Mouse (Mus musculus): ENCODE results near the gene Cfap77. TPM values are rescaled to one million over a fixed set of nuclear protein-coding genes. Genes with fewer than 3 reads are reported as not detected.
A peak's percentile ranks its signal among the peaks of the same experiment; 100 is the strongest.
"Not testable (repeated sequence)": the region's sequence is repeated elsewhere in the genome, so short reads cannot be mapped to it uniquely, and the experiment has no call there.

The Cfap77 gene
- polyA plus RNA-seq (2015; fragmentation: Nextera tagmentation; extraction: Ambion mirVana) = 0.70 and 1.1 TPM in 2 replicates

DNA sequence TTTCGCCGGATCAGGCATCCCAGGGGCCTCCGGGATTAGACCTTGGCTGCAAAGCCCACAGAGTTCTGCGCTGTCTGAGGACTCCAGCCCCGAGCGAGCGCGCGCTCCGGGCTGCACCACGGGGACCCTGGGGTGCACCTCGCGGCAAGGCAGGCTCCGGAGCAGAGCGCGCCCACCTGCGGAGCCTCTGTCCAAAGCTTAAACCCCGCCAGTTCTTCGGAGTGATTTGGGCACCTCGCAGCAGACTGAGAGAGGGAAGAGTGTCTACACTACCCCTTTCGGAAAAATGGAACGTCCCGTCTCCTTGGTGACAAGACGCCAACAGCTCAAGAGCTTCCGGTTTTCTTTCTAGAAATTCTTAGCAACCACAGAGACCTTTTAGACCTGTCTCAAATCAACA, at the start of gene Cfap77:
Gene Cfap77, minus strand, starts transcription at position 76 of the 400 bp plus-strand sequence.
- H3K4me1 ChIP-seq (replicated peaks; ENCODE audit: control insufficient read depth, insufficient read depth, low read length) = peaks cover 8% of the 10 kb centered on the region
- ATAC-seq (ENCODE audit: low read depth) = peak; percentile 79
- no peaks in the 10 kb centered on the region for H3K36me3 ChIP-seq (ENCODE audit: control insufficient read depth, insufficient read depth, low read length)
- H3K4me2 ChIP-seq (ENCODE audit: low read depth, low read length) = peak within 1 kb of the TSS; percentile 98
- H3K27ac ChIP-seq (ENCODE audit: low read length) = peak within 1 kb of the TSS; percentile 55; the same call in 1 of the 2 replicates
- peak within 1 kb of the TSS; percentile 79 for H3K9ac ChIP-seq (ENCODE audit: low read length)
- H3K27me3 ChIP-seq (ENCODE audit: control insufficient read depth, insufficient read depth, low read depth, low read length) = no peaks in the 10 kb centered on the region; the same call in 1 of the 2 replicates
- H3K9me3 ChIP-seq (ENCODE audit: control insufficient read depth, low read length) = no peaks in the 10 kb centered on the region
- WGBS = 0% methylated on average over 25 of the region's 25 CpGs
- peak within 1 kb of the TSS; percentile 59 for H3K4me3 ChIP-seq (ENCODE audit: low read length)

DNA sequence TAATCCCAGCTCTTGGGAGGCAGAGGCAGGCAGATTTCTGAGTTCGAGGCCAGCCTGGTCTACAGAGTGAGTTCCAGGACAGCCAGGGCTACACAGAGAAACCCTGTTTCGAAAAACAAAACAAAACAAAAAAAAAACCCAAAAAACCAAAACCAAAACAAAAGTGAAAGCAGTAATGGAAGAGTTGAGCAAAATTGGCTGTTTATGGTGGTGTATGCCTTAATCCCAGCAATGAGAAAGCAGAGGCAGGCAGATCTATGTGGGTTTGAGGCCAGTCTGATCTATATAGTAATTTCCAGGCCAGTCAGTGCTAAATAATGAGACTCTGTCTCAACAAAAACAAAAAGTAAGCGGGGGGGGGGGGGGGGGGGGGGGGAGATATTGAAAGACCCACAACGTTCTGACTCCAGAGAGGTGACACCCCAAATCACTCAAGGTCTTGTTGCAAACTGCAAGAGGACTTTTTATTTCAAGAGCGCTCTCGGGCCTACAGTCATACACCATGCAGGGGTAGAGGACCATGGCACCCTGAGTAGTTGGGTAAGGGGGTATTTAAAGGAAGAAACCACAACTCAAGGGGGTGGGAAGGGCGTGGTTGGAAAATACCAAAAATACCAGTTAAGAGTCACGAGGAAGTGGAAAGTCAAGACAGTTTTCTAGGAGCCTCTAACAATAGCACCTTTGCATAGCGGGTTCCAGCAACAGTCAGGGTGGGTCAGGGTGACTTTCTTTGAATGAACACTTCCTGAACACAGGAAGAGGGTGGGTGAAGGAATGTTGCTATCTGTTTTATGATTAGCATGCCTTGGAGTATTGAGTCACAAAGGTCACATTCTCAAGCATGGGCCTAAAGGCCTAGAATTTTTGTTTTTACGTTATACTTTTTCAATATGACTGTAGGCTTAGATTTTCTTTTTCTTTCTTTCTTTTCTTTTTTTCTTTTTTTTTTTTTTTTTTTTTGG, 47.8 kb upstream of the Cfap77 start:
- not testable (repeated sequence) for H3K4me2 ChIP-seq (ENCODE audit: low read depth, low read length); H3K4me3 ChIP-seq (ENCODE audit: low read length); ATAC-seq (ENCODE audit: low read depth); H3K4me1 ChIP-seq (replicated peaks; ENCODE audit: control insufficient read depth, insufficient read depth, low read length); H3K27me3 ChIP-seq (ENCODE audit: control insufficient read depth, insufficient read depth, low read depth, low read length); H3K9ac ChIP-seq (ENCODE audit: low read length); H3K27ac ChIP-seq (ENCODE audit: low read length); H3K36me3 ChIP-seq (ENCODE audit: control insufficient read depth, insufficient read depth, low read length); H3K9me3 ChIP-seq (ENCODE audit: control insufficient read depth, low read length)
- WGBS = 66% methylated on average over 10 of the region's 10 CpGs

DNA sequence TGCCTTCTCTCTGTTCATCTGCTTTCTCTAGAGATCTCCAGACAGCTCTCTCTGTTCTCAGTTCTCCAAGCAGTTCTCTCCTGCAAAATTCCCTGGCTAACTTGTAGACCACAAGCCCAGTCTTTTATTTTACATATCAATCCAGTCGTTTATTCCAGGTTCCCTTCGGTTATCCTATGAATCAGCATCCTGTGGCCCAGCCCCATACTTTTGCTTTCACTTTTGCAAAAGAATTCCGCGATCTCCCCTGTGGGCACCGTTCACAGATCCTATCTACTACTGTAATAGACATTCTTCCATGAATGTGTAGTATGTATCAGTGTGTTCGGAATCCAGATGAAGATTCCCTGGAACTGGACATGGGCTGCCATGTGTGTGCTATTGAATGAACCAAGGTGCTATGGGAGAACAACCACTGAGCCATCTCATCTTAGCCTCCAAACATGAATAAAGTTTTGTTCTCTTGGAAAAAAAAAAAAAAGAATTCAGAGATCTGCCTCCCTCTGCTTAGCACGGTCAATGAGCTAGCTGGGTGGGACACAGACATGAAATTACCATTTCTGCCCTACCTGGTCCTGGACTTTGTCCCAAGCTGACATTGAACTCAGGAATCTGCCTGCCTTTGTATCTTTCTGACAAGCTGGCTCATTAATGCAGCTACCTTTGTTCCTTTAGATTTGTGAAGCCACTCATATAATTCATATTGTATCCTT, 46.1 kb upstream of the Cfap77 start:
- Histone ChIP-seq H3K4me3 (ENCODE audit: low read length) (peak overlapping the region; percentile 9; the same call in 1 of the 2 replicates), H3K27me3 (ENCODE audit: control insufficient read depth, insufficient read depth, low read depth, low read length) (no peaks in the 10 kb centered on the region), H3K4me1 (replicated peaks; ENCODE audit: control insufficient read depth, insufficient read depth, low read length) (no peaks in the 10 kb centered on the region), H3K4me2 (ENCODE audit: low read depth, low read length) (peak overlapping the region; percentile 35), H3K9me3 (ENCODE audit: control insufficient read depth, low read length) (no peaks in the 10 kb centered on the region), H3K9ac (ENCODE audit: low read length) (peak overlapping the region; percentile 49; the same call in 1 of the 2 replicates), H3K36me3 (ENCODE audit: control insufficient read depth, insufficient read depth, low read length) (no peaks in the 10 kb centered on the region), H3K27ac (ENCODE audit: low read length) (no peak overlapping the region)
- WGBS = 54% methylated on average over 7 of the region's 7 CpGs
- ATAC-seq (ENCODE audit: low read depth) = no peak

DNA sequence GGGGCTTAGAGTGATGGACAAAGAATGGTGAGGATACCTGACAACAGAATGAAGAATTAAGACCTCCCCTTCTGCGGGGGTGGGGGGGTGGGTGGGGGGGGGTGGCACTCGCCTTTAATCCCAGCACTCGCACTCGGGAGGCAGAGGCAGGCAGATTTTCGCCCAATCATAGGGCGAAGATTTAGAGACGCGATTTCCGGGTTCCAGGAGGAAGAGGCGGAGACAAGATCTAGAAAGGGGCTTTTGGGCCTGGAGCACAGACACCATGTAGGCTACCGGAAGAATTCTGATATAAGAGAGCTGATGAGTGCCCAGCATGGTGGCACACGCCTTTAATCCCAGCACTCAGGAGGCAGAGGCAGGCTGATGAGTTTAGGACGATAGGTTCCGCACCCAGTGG, 44.8 kb upstream of the Cfap77 start:
- no peak overlapping the region for H3K9ac ChIP-seq (ENCODE audit: low read length)
- no peak overlapping the region for H3K27ac ChIP-seq (ENCODE audit: low read length)
- 82% methylated on average over 14 of the region's 14 CpGs for WGBS
- no peak overlapping the region for H3K4me2 ChIP-seq (ENCODE audit: low read depth, low read length)
- H3K36me3 ChIP-seq (ENCODE audit: control insufficient read depth, insufficient read depth, low read length) = no peaks in the 10 kb centered on the region
- H3K4me1 ChIP-seq (replicated peaks; ENCODE audit: control insufficient read depth, insufficient read depth, low read length) = no peaks in the 10 kb centered on the region
- no peak for ATAC-seq (ENCODE audit: low read depth)
- H3K4me3 ChIP-seq (ENCODE audit: low read length) = no peak overlapping the region
- H3K27me3 ChIP-seq (ENCODE audit: control insufficient read depth, insufficient read depth, low read depth, low read length) = no peaks in the 10 kb centered on the region
- no peaks in the 10 kb centered on the region for H3K9me3 ChIP-seq (ENCODE audit: control insufficient read depth, low read length)

DNA sequence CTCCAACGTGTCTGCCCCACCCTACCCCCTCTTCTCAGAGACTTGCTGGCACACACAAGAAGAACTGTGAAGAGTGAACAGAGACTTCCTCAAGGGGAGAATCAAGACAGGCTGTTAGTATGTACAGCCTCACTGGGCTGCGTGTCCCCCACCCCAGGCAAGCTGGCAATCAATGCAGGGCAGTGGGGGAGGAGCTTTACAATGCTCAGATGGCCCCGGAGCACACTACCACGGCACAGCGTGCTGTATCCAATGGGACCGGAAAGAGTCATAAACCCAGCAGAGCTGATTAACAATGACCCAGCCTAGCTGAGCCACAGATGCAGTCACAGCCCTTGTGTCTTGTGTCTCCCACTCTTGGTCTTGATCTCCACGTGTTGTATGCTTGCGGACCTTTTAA, 43.9 kb upstream of the Cfap77 start:
- Histone ChIP-seq H3K4me1 (replicated peaks; ENCODE audit: control insufficient read depth, insufficient read depth, low read length) (no peaks in the 10 kb centered on the region), H3K27ac (ENCODE audit: low read length) (no peak overlapping the region), H3K36me3 (ENCODE audit: control insufficient read depth, insufficient read depth, low read length) (no peaks in the 10 kb centered on the region), H3K4me2 (ENCODE audit: low read depth, low read length) (no peak overlapping the region), H3K4me3 (ENCODE audit: low read length) (no peak overlapping the region), H3K9me3 (ENCODE audit: control insufficient read depth, low read length) (no peaks in the 10 kb centered on the region), H3K9ac (ENCODE audit: low read length) (no peak overlapping the region), H3K27me3 (ENCODE audit: control insufficient read depth, insufficient read depth, low read depth, low read length) (no peaks in the 10 kb centered on the region)
- no peak for ATAC-seq (ENCODE audit: low read depth)
- 74% methylated on average over 8 of the region's 8 CpGs for WGBS

DNA sequence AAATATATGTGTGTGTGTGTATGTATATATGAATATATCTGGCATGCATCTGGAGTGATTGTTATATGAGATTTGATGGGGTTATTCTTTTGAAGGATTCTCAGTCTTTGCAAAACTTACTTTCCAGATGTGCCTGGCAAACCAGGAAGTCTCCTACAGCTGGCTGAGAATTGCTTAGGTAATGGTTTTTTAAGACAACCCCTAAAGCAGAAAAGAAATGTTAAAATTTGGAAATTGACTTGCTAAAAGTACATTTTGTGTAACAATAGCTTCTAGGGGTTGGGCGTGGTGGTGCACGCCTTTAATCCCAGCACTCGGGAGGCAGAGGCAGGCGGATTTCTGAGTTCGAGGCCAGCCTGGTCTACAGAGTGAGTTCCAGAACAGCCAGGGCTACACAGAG, 43.1 kb upstream of the Cfap77 start:
- H3K36me3 ChIP-seq (ENCODE audit: control insufficient read depth, insufficient read depth, low read length); ATAC-seq (ENCODE audit: low read depth); H3K4me3 ChIP-seq (ENCODE audit: low read length); H3K9me3 ChIP-seq (ENCODE audit: control insufficient read depth, low read length); H3K9ac ChIP-seq (ENCODE audit: low read length); H3K27me3 ChIP-seq (ENCODE audit: control insufficient read depth, insufficient read depth, low read depth, low read length); H3K4me1 ChIP-seq (replicated peaks; ENCODE audit: control insufficient read depth, insufficient read depth, low read length); H3K4me2 ChIP-seq (ENCODE audit: low read depth, low read length); H3K27ac ChIP-seq (ENCODE audit: low read length): not testable (repeated sequence)
- 89% methylated on average over 4 of the region's 5 CpGs for WGBS

DNA sequence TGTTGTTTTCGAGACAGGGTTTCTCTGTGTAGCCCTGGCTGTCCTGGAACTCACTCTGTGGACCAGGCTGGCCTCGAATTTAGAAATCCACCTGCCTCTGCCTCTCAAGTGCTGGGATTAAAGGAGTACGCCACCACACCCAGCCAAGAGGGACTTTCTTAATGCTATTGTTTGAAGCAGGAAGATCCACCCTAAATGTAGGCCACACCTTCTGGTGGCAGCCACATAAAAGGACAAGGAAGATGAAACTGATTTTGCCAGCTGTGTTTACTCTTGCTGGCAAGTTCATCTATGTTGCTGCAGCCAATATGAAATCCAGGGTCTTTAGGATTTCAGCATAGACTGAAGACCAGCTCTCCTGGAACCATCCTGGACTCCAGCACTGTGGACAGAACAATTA, 42.6 kb upstream of the Cfap77 start:
- Histone ChIP-seq H3K4me1 (replicated peaks; ENCODE audit: control insufficient read depth, insufficient read depth, low read length) (no peaks in the 10 kb centered on the region), H3K27me3 (ENCODE audit: control insufficient read depth, insufficient read depth, low read depth, low read length) (no peaks in the 10 kb centered on the region), H3K4me3 (ENCODE audit: low read length) (no peak overlapping the region), H3K36me3 (ENCODE audit: control insufficient read depth, insufficient read depth, low read length) (no peaks in the 10 kb centered on the region), H3K4me2 (ENCODE audit: low read depth, low read length) (no peak overlapping the region), H3K27ac (ENCODE audit: low read length) (no peak overlapping the region), H3K9me3 (ENCODE audit: control insufficient read depth, low read length) (no peaks in the 10 kb centered on the region), H3K9ac (ENCODE audit: low read length) (no peak overlapping the region)
- no peak for ATAC-seq (ENCODE audit: low read depth)
- WGBS = 73% methylated on average over 3 of the region's 3 CpGs

DNA sequence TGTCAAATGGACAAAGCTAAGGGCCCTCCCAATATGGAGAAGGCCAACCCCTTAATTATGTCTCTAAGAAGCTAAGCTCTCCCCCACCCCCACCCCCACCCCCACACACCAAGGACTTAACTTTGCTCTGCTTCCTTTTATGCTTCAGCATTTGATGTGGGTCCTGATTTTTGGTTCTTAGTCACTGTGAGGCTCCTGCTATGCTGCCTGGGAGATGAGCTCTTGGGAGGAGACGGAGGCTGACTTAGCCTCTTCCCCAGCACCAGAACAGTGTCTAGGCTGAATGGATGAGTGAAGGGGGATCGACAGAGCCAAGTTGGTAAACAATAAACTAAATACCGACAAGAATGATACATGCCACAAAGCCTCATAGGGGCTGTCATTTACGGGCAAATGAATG, 41.9 kb upstream of the Cfap77 start:
- Histone ChIP-seq H3K9ac (ENCODE audit: low read length) (no peak overlapping the region), H3K27ac (ENCODE audit: low read length) (no peak overlapping the region), H3K36me3 (ENCODE audit: control insufficient read depth, insufficient read depth, low read length) (no peaks in the 10 kb centered on the region), H3K4me1 (replicated peaks; ENCODE audit: control insufficient read depth, insufficient read depth, low read length) (no peaks in the 10 kb centered on the region), H3K27me3 (ENCODE audit: control insufficient read depth, insufficient read depth, low read depth, low read length) (no peaks in the 10 kb centered on the region), H3K4me3 (ENCODE audit: low read length) (no peak overlapping the region), H3K9me3 (ENCODE audit: control insufficient read depth, low read length) (no peaks in the 10 kb centered on the region), H3K4me2 (ENCODE audit: low read depth, low read length) (no peak overlapping the region)
- no peak for ATAC-seq (ENCODE audit: low read depth)
- WGBS = 67% methylated on average over 4 of the region's 4 CpGs

DNA sequence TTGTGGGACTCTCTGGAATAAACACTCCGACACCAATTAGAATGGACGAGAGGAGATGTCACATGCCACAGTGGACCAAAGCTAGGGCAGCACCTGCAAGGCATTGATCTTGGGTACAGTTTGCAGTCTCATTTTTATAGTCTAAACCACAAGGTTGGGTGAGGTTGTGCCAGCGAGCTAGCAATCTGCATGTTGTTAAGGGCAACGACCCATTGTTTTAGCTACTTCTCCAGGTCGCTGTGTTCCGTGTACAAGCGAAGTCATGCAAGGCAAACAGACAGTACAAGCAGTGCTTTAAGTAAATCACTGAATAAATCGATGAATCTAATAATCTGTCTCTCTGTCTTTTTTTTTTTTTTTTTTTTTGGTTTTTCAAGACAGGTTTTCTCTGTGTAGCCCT, 40.8 kb upstream of the Cfap77 start:
- ATAC-seq (ENCODE audit: low read depth) = no peak
- 86% methylated on average over 8 of the region's 8 CpGs for WGBS
- Histone ChIP-seq H3K4me1 (replicated peaks; ENCODE audit: control insufficient read depth, insufficient read depth, low read length) (no peaks in the 10 kb centered on the region), H3K27ac (ENCODE audit: low read length) (no peak overlapping the region), H3K4me2 (ENCODE audit: low read depth, low read length) (no peak overlapping the region), H3K36me3 (ENCODE audit: control insufficient read depth, insufficient read depth, low read length) (no peaks in the 10 kb centered on the region), H3K9me3 (ENCODE audit: control insufficient read depth, low read length) (no peaks in the 10 kb centered on the region), H3K9ac (ENCODE audit: low read length) (no peak overlapping the region), H3K4me3 (ENCODE audit: low read length) (no peak overlapping the region), H3K27me3 (ENCODE audit: control insufficient read depth, insufficient read depth, low read depth, low read length) (no peaks in the 10 kb centered on the region)

Data from lung, embryonic 16.5 days (tissue).